Mouse (Mus musculus) testis, adult 2 months (tissue): ENCODE measurements around the gene Prpf31.

Experiments used
- CTCF ChIP-seq: fragments of 200-500 bp; IDR thresholded peaks from 2 replicates; pipeline ENCODE4 v1.5.1; 2012; ENCODE audit warnings: low read depth, mild to moderate bottlenecking, inconsistent platforms, low read length, moderate library complexity; ENCODE audit not compliant: control insufficient read depth, insufficient read depth, insufficient replicate concordance
- POLR2A ChIP-seq: fragments of 200-500 bp; IDR thresholded peaks from 2 replicates; pipeline ENCODE4 v1.6.1; 2012; ENCODE audit warnings: low read depth, mild to moderate bottlenecking, inconsistent platforms, low read length, moderate library complexity; ENCODE audit not compliant: control insufficient read depth

DNA sequence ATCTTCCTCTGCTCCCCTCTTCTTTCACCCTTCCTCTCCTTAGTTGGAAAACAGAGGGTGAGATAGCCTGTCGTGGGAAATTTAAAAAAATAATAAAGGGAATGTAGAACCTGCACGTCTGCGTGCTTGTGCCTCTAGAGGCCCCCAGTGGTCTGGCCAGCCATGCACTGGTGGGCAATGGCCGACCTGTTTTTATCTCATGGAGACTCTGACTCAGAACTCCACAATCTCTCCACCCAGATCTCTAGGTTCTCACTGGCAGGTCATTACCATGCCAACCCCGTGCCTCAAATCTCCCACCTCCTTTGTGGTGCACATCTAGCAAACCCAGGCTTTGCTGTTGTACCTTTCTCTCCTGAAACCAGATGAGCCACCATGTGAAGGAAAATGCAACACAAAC lies 35.1 kb upstream of the Prpf31 start:
- no peak for TF ChIP-seq POLR2A
- no peak for TF ChIP-seq CTCF
